Comparison of ENCODE assay signal across 26 mouse cellular contexts in genomic region chr10:13433016-13433415, GRCm38 (mm10).
"Had no signal": no experiment of that assay in that cellular context is flagged by ENCODE, and none has a peak within 500 bp of the region (broad histone marks: within the 10 kb centered on the region; RNA-seq: fewer than 3 reads in every experiment).

No protein-coding gene starts in this region.

- DNase-seq: gastrocnemius, adult 2 months; gastrocnemius, postnatal 10 days; gastrocnemius, postnatal 25 days; heart, adult 18-20 months; heart, postnatal 10 days; heart, postnatal 4 days; kidney, adult 11 months; kidney, adult 2 months; kidney, adult 9 months; kidney, postnatal 10 days; kidney, postnatal 36 days; layer of hippocampus, adult 9-11 months; layer of hippocampus, postnatal 36 days; left cerebral cortex, postnatal 4 days had no signal

- ATAC-seq: hindbrain, embryonic 16.5 days; inflammation-experienced regulatory T-cells, adult 6 months; intestine, embryonic 15.5 days; liver, embryonic 12.5 days had no signal

- H3K27ac ChIP-seq: gastrocnemius, adult 2 months; hindbrain, embryonic 12.5 days; hindbrain, embryonic 14.5 days; intestine, embryonic 15.5 days; limb, embryonic 13.5 days; limb, embryonic 15.5 days; liver, embryonic 12.5 days; liver, embryonic 14.5 days had no signal

- H3K27me3 ChIP-seq: heart, embryonic 12.5 days; hindbrain, embryonic 12.5 days; intestine, embryonic 15.5 days; limb, embryonic 13.5 days; limb, embryonic 15.5 days; liver, embryonic 12.5 days had no signal

- H3K36me3 ChIP-seq: heart, embryonic 10.5 days; heart, embryonic 12.5 days; hindbrain, embryonic 10.5 days; hindbrain, embryonic 12.5 days; intestine, embryonic 15.5 days; limb, embryonic 13.5 days; limb, embryonic 15.5 days; liver, embryonic 12.5 days had no signal

- H3K4me2 ChIP-seq: heart, embryonic 12.5 days; hindbrain, embryonic 12.5 days; hindbrain, embryonic 14.5 days; intestine, embryonic 15.5 days; limb, embryonic 13.5 days; limb, embryonic 15.5 days; liver, embryonic 12.5 days had no signal

- H3K9ac ChIP-seq: heart, embryonic 12.5 days; hindbrain, embryonic 12.5 days; hindbrain, embryonic 14.5 days; intestine, embryonic 15.5 days; limb, embryonic 13.5 days; limb, embryonic 15.5 days; liver, embryonic 12.5 days; liver, embryonic 14.5 days had no signal

- H3K4me3 ChIP-seq: gastrocnemius, adult 2 months; heart, embryonic 10.5 days; heart, embryonic 12.5 days; hindbrain, embryonic 10.5 days; hindbrain, embryonic 12.5 days; intestine, embryonic 15.5 days; limb, embryonic 13.5 days; limb, embryonic 15.5 days; liver, embryonic 12.5 days had no signal

- H3K4me1 ChIP-seq: intestine, embryonic 15.5 days; liver, embryonic 12.5 days had no signal

- H3K9me3 ChIP-seq: heart, embryonic 10.5 days; heart, embryonic 12.5 days; hindbrain, embryonic 10.5 days; hindbrain, embryonic 12.5 days; intestine, embryonic 15.5 days; limb, embryonic 13.5 days; limb, embryonic 15.5 days; liver, embryonic 12.5 days had no signal
